Mouse (Mus musculus) liver, adult 2 months (tissue): ENCODE results near the gene Ms4a10. TPM values are rescaled to one million over a fixed set of nuclear protein-coding genes. Genes with fewer than 3 reads are reported as not detected.

Experiments
- DNase-seq: peaks from one replicate; pipeline ENCODE4 v3.0.0-alpha.2; 2011; ENCODE audit warnings: low read depth, low spot score; ENCODE audit errors: extremely low read depth
- H3K27ac ChIP-seq: fragments of 200-500 bp; replicated peaks from 2 replicates; pipeline ENCODE4 v1.5.1; 2012; ENCODE audit warnings: low read depth, mild to moderate bottlenecking, control low read depth, inconsistent platforms, low read length; ENCODE audit not compliant: insufficient read depth
- H3K27me3 ChIP-seq: fragments of 200-500 bp; 2 replicates; pipeline ENCODE4 v1.6.1; 2012; ENCODE audit warnings: mild to moderate bottlenecking, moderate library complexity, low read length, inconsistent platforms; ENCODE audit not compliant: control insufficient read depth, insufficient read depth
- H3K36me3 ChIP-seq: fragments of 200-500 bp; 2 replicates; pipeline ENCODE4 v1.6.1; 2012; ENCODE audit warnings: low read length, inconsistent platforms; ENCODE audit not compliant: control insufficient read depth, insufficient read depth
- H3K4me1 ChIP-seq: fragments of 200-500 bp; 2 replicates; pipeline ENCODE4 v1.6.1; 2011; ENCODE audit warnings: low read length; ENCODE audit not compliant: control insufficient read depth, insufficient read depth
- H3K4me3 ChIP-seq: fragments of 200-500 bp; 2 replicates; pipeline ENCODE4 v1.5.1; 2011; ENCODE audit warnings: low read depth, mild to moderate bottlenecking, control low read depth, low read length, moderate library complexity; ENCODE audit not compliant: insufficient read depth
- H3K79me2 ChIP-seq: fragments of 200-500 bp; 2 replicates; pipeline ENCODE4 v1.6.1; 2012; ENCODE audit warnings: inconsistent platforms, mild to moderate bottlenecking, low read length, moderate library complexity; ENCODE audit not compliant: control insufficient read depth, insufficient read depth
- H3K9ac ChIP-seq: fragments of 200-500 bp; 2 replicates; pipeline ENCODE4 v1.6.1; 2012; ENCODE audit warnings: low read depth, mild to moderate bottlenecking, control low read depth, inconsistent platforms, low read length
- CTCF ChIP-seq: fragments of 200-500 bp; IDR thresholded peaks from 2 replicates; pipeline ENCODE4 v1.5.1; 2011; ENCODE audit warnings: low read depth, low read length, control low read depth
- POLR2A ChIP-seq: fragments of 200-500 bp; IDR thresholded peaks from 2 replicates; pipeline ENCODE4 v1.6.1; 2011; ENCODE audit warnings: low read length, control low read depth; ENCODE audit not compliant: insufficient read depth; ENCODE audit errors: extremely low read depth
- WGBS: fragments of 180-500 bp; shearing (Covaris S2); methylation state at CpG from one replicate; pipeline ENCODE4 v1.1.7; 2018; 5-methylcytosine and 5-hydroxymethylcytosine counted together
- polyA plus RNA-seq: library from polyadenylated mRNA; depleted of rRNA; stranded (reverse); fragments of >200 nt; gene quantifications from 2 replicates; pipeline ENCODE4 v1.2.3, GENCODE M21; 2012
- total RNA-seq: library from RNA; depleted of rRNA; stranded (reverse); fragments of >200 nt; gene quantifications from 2 replicates; pipeline ENCODE4 v1.2.3, GENCODE M21; 2014

Gene Ms4a10
- total and polyA plus RNA-seq, 2 experiments, result not detected

DNA sequence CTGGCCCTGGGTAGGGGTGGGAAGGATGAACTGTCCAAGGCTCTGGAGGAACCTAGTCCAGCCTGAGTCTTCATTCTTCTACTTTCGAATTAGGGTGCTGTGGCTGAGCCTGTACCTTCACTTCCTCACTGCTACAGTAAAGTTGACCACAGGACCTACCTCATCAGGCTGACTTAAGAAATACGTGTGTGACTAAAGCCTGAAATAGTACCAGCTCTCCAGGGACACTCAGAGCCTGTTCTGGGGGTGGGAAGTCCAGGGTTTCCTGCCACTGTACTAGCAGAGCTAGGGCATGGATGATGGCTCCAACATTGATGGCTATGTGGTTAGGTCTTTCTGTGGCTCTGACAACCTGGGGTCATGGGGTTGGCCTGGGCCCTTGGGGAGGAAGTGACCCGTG lies 30.5 kb downstream of the Ms4a10 start:
- no peak for DNase-seq
- Histone ChIP-seq H3K79me2 (peaks cover 8% of the 10 kb centered on the region; the same call in 1 of the 2 replicates), H3K4me1 (peaks cover 9% of the 10 kb centered on the region), H3K36me3 (peaks cover 5% of the 10 kb centered on the region; the same call in 1 of the 2 replicates), H3K27me3 (no peaks in the 10 kb centered on the region), H3K4me3 (no peak overlapping the region), H3K9ac (no peak overlapping the region), H3K27ac (no peak overlapping the region)
- WGBS, result 85% methylated on average over 3 of the region's 3 CpGs
- no peak for TF ChIP-seq POLR2A
- TF ChIP-seq CTCF, result no peak

DNA sequence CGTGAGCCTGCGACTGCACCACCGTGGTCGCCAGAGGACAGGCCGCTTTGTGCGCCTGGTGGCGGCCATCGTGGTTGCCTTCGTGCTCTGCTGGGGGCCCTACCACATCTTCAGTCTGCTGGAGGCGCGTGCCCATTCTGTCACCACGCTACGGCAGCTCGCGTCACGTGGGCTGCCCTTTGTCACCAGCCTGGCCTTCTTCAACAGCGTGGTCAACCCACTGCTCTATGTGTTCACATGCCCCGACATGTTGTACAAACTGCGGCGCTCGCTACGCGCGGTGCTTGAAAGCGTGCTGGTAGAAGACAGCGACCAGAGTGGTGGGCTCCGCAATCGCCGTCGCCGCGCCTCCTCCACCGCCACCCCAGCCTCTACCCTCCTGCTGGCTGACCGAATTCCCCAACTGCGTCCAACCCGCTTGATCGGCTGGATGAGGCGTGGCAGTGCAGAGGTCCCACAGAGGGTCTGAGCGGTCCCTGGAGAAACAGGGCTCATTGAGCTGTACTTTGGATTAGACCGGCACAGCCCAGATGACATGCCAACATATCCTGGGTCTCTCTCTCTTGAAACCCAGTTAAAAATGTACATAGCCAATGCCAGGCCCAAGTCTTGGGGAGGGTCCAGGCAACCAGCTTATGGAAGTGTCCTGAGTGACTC lies 33.5 kb downstream of the Ms4a10 start:
- no peaks in the 10 kb centered on the region for H3K79me2 ChIP-seq
- 21% methylated on average over 40 of the region's 40 CpGs for WGBS
- H3K4me1 ChIP-seq, result no peaks in the 10 kb centered on the region
- H3K9ac ChIP-seq, result no peak overlapping the region
- peak; percentile 20 for DNase-seq
- no peak overlapping the region for H3K27ac ChIP-seq
- H3K4me3 ChIP-seq, result peak overlapping the region; percentile 8; the same call in 1 of the 2 replicates
- peaks cover 5% of the 10 kb centered on the region; the same call in 1 of the 2 replicates for H3K36me3 ChIP-seq
- TF ChIP-seq POLR2A, result no peak
- no peak for TF ChIP-seq CTCF
- no peaks in the 10 kb centered on the region for H3K27me3 ChIP-seq

DNA sequence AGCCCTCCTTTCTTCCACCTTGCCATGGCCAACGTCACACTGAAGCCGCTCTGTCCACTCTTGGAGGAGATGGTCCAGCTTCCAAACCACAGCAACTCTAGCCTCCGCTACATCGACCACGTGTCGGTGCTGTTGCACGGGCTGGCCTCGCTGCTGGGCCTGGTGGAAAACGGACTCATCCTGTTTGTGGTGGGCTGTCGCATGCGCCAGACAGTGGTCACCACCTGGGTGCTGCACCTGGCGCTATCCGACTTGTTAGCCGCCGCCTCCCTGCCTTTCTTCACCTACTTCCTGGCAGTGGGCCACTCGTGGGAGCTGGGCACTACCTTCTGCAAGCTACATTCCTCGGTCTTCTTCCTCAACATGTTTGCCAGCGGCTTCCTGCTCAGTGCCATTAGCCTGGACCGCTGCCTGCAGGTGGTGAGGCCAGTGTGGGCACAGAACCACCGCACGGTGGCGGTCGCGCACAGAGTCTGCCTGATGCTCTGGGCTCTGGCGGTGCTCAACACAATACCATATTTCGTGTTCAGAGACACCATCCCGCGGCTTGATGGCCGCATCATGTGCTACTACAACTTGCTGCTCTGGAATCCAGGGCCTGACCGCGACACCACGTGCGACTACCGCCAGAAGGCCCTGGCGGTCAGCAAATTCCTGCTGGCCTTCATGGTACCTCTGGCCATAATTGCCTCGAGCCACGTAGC lies 34.2 kb downstream of the Ms4a10 start:
- WGBS, result 25% methylated on average over 37 of the region's 37 CpGs
- DNase-seq, result peak; percentile 43
- Histone ChIP-seq H3K36me3 (peaks cover 5% of the 10 kb centered on the region; the same call in 1 of the 2 replicates), H3K27me3 (no peaks in the 10 kb centered on the region), H3K9ac (no peak overlapping the region), H3K27ac (no peak overlapping the region), H3K4me3 (peak overlapping the region; percentile 8; the same call in 1 of the 2 replicates), H3K4me1 (no peaks in the 10 kb centered on the region), H3K79me2 (no peaks in the 10 kb centered on the region)
- no peak for TF ChIP-seq POLR2A
- peak; percentile 94 for TF ChIP-seq CTCF

- no peaks in the 10 kb centered on the region for H3K27me3 ChIP-seq
- no peaks in the 10 kb centered on the region for H3K4me1 ChIP-seq
- no peak overlapping the region for H3K4me3 ChIP-seq
- TF ChIP-seq CTCF, result no peak
- no peak for TF ChIP-seq POLR2A
- H3K9ac ChIP-seq, result no peak overlapping the region
- DNase-seq, result no peak
- H3K36me3 ChIP-seq, result no peaks in the 10 kb centered on the region; the same call in 1 of the 2 replicates
- H3K79me2 ChIP-seq, result no peaks in the 10 kb centered on the region
- WGBS, result 60% methylated on average over 3 of the region's 3 CpGs
- H3K27ac ChIP-seq, result no peak overlapping the region
Observed at GRCm38 (mm10) chr19:10938771-10939170, 35.7 kb downstream of the Ms4a10 start.

DNA sequence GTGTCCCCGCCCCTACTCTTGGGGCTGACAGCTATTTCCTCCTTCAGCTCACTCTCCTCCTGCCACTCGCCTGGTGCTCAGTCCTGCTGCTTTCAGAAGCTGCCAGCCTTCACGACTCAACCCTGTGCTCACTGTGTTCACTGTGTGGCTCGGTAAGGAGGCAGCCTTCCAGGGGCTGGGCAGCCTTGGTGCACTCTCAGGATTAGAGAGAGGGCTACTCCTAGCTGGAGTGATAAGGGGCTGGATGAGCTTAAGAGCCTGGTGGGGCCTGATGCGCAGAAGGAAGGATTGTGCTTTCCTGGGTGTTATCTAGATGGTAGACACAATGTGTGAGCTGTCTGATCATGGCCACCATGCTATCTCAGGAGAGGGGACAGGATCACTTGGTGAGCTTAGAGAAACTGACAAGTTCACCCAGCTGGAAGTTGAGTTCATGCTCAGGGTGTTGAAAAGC lies 37.3 kb downstream of the Ms4a10 start, which contains the start of gene Ptgdr2:
TSS of gene Ptgdr2 (plus strand) at position 51 of the 454 bp plus-strand sequence.
- H3K27ac ChIP-seq, result no peak within 1 kb of the TSS
- 49% methylated on average over 5 of the region's 5 CpGs for WGBS
- TF ChIP-seq CTCF, result no peak
- no peak for TF ChIP-seq POLR2A

More for the DNA sequence above, 37.3 kb downstream of the Ms4a10 start, which contains the start of gene Ptgdr2:
- no peaks in the 10 kb centered on the region for H3K4me1 ChIP-seq
- no peaks in the 10 kb centered on the region for H3K27me3 ChIP-seq
- no peak within 1 kb of the TSS for H3K9ac ChIP-seq
- H3K79me2 ChIP-seq, result no peaks in the 10 kb centered on the region
- no peak for DNase-seq
- H3K4me3 ChIP-seq, result no peak within 1 kb of the TSS
- H3K36me3 ChIP-seq, result no peaks in the 10 kb centered on the region
